Mouse (Mus musculus) thymus, adult 2 months (tissue): ENCODE measurements around the gene Adgre1.

Source experiments
- CTCF ChIP-seq: fragments of 200-500 bp; IDR thresholded peaks from 2 replicates; pipeline ENCODE4 v1.5.1; 2012; ENCODE audit warnings: mild to moderate bottlenecking, control low read depth, low read length, moderate library complexity, borderline replicate concordance; ENCODE audit not compliant: control insufficient read depth, poor library complexity, insufficient read depth; ENCODE audit errors: extremely low read depth
- POLR2A ChIP-seq: fragments of 200-500 bp; IDR thresholded peaks from 2 replicates; pipeline ENCODE4 v1.6.1; 2012; ENCODE audit warnings: mild to moderate bottlenecking, low read length, control low read depth, moderate library complexity; ENCODE audit not compliant: control insufficient read depth, poor library complexity, insufficient read depth; ENCODE audit errors: extremely low read depth

- TF ChIP-seq CTCF (no peak), POLR2A (no peak)
Observed at GRCm38 (mm10) chr17:57332241-57332640, 26.2 kb upstream of the Adgre1 start.
